Mouse (Mus musculus) myocyte (in vitro differentiated cells): ENCODE results near the gene Armc2. TPM values are rescaled to one million over a fixed set of nuclear protein-coding genes. Genes with fewer than 3 reads are reported as not detected.

ENCODE experiments used
- H3K27me3 ChIP-seq: one replicate; pipeline ENCODE4 v1.6.1; 2011; ENCODE audit not compliant: control insufficient read depth, insufficient read depth, insufficient read length
- H3K36me3 ChIP-seq: one replicate; pipeline ENCODE4 v1.6.1; 2011; ENCODE audit not compliant: control insufficient read depth, insufficient read depth
- H3K4me2 ChIP-seq: one replicate; pipeline ENCODE4 v1.6.1; 2011; ENCODE audit warnings: low read depth, control low read depth
- H3K4me3 ChIP-seq: one replicate; pipeline ENCODE4 v1.5.1; 2011; ENCODE audit warnings: mild to moderate bottlenecking, control low read depth, moderate library complexity
- H3K79me2 ChIP-seq: one replicate; pipeline ENCODE4 v1.6.1; 2011; ENCODE audit not compliant: control insufficient read depth, insufficient read depth
- H3ac ChIP-seq: one replicate; pipeline ENCODE4 v1.6.1; 2011; ENCODE audit not compliant: control insufficient read depth, insufficient read length
- CEBPB ChIP-seq: IDR thresholded peaks from 2 replicates; pipeline ENCODE4 v1.6.1; 2011; ENCODE audit warnings: mild to moderate bottlenecking, moderate library complexity; ENCODE audit not compliant: poor library complexity, insufficient read depth, severe bottlenecking
- E2F4 ChIP-seq: IDR thresholded peaks from one replicate; pipeline ENCODE4 v1.6.1; 2011; ENCODE audit warnings: mild to moderate bottlenecking, control low read depth, moderate library complexity; ENCODE audit not compliant: insufficient read depth
- MAX ChIP-seq: IDR thresholded peaks from one replicate; pipeline ENCODE4 v1.6.1; 2011; ENCODE audit warnings: low read depth, mild to moderate bottlenecking, control low read depth
- MYOD1 ChIP-seq, 3 experiments: IDR thresholded peaks; one replicate each; pipeline ENCODE4 v1.6.1; 2011; ENCODE audit warnings: control low read depth in 2 of 3, low read depth in 2 of 3, mild to moderate bottlenecking in 2 of 3, moderate library complexity in 1 of 3; ENCODE audit not compliant: insufficient read length in 2 of 3, control insufficient read depth in 1 of 3
- MYOG ChIP-seq, 3 experiments: IDR thresholded peaks; one replicate each; pipeline ENCODE4 v1.6.1; 2011; ENCODE audit warnings: control low read depth in 2 of 3, low read depth in 2 of 3, mild to moderate bottlenecking in 2 of 3; ENCODE audit not compliant: insufficient read length in 2 of 3, control insufficient read depth in 1 of 3, insufficient read depth in 1 of 3
- POLR2A ChIP-seq: IDR thresholded peaks from one replicate; pipeline ENCODE4 v1.6.1; 2011; ENCODE audit warnings: low read depth, mild to moderate bottlenecking, control low read depth, moderate library complexity; ENCODE audit not compliant: insufficient read length
- POLR2AphosphoS2 ChIP-seq: IDR thresholded peaks from one replicate; pipeline ENCODE4 v1.6.1; 2011; ENCODE audit warnings: low read depth, control low read depth; ENCODE audit not compliant: insufficient read length
- REST ChIP-seq: IDR thresholded peaks from one replicate; pipeline ENCODE4 v1.6.1; 2011; ENCODE audit warnings: mild to moderate bottlenecking, control low read depth, moderate library complexity; ENCODE audit not compliant: insufficient read depth, insufficient read length
- SRF ChIP-seq: IDR thresholded peaks from one replicate; pipeline ENCODE4 v1.6.1; 2011; ENCODE audit warnings: low read depth; ENCODE audit not compliant: control insufficient read depth, insufficient read length
- TCF12 ChIP-seq: IDR thresholded peaks from one replicate; pipeline ENCODE4 v1.6.1; 2011; ENCODE audit warnings: mild to moderate bottlenecking, control low read depth; ENCODE audit not compliant: poor library complexity, insufficient read depth, severe bottlenecking
- TCF3 ChIP-seq: IDR thresholded peaks from one replicate; pipeline ENCODE4 v1.6.1; 2011; ENCODE audit warnings: low read depth, control low read depth; ENCODE audit not compliant: insufficient read length
- USF1 ChIP-seq: IDR thresholded peaks from one replicate; pipeline ENCODE4 v1.6.1; 2011; ENCODE audit warnings: low read depth, mild to moderate bottlenecking, control low read depth, moderate library complexity
- polyA plus RNA-seq: library from polyadenylated mRNA; unstranded; fragments of >200 nt; fragmentation: generic; extraction: Trizol; gene quantifications from one replicate; pipeline ENCODE4 v1.2.1, GENCODE M21; 2012; ENCODE audit warnings: missing spikeins

Armc2 gene
- polyA plus RNA-seq, 1 experiment, result 0.31 TPM

DNA sequence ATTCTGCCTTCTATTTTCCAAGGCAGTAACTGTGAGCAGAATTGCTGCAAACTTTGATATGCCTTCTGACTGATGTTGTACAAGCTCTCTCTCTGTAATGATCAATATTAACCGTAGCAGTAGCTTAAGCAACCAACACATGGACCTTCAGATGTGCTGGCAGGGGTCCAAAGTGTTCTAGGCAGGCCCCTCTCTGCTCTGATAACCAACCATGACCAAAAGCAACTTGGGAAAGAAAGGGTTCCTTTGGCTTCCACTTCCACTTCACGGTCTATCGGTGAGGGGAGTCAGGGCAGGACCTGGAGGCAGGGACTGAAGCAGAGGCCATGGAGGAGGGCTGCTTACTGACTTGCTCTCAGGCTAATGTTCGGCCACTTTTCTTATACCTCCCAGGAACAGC is 87.3 kb downstream of the Armc2 start:
- H3ac ChIP-seq, result no peak overlapping the region
- no peaks in the 10 kb centered on the region for H3K36me3 ChIP-seq
- TF ChIP-seq MYOD1 (IDR thresholded peaks at IDR 0.05; ENCODE audit: control insufficient read depth in 1 of 3, insufficient read length in 2 of 3, low read depth in 2 of 3), result no peak
- no peak for TF ChIP-seq POLR2AphosphoS2
- TF ChIP-seq TCF12, result no peak
- no peak for TF ChIP-seq POLR2A
- TF ChIP-seq TCF3, result no peak
- no peak for TF ChIP-seq USF1
- TF ChIP-seq SRF, result no peak
- no peak for TF ChIP-seq MAX
- no peak overlapping the region for H3K4me3 ChIP-seq
- H3K79me2 ChIP-seq, result no peaks in the 10 kb centered on the region
- no peak overlapping the region for H3K4me2 ChIP-seq
- peaks cover 5% of the 10 kb centered on the region for H3K27me3 ChIP-seq

DNA sequence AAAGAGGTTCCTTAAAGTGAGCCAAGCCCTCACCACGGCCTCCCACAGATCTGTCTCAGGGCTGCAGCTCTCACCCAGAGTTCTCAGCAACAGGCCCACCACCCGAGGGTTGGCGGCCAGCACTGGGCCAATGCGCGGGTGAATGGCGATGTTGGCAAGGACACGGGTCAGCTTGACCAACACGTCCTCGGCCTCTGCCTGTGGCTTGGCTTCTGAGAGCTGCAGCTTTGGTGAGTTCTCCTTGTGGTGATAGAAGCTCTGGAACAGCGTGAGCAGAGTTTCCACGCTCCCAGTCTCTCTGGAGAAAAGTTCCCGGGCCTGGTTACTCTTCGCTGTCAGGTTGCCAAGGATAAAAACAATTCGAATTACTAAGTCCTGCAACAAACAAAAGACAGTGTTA is 91.5 kb downstream of the Armc2 start:
- Histone ChIP-seq H3K4me2 (no peak overlapping the region), H3K36me3 (no peaks in the 10 kb centered on the region), H3ac (no peak overlapping the region), H3K79me2 (no peaks in the 10 kb centered on the region), H3K27me3 (peaks cover 5% of the 10 kb centered on the region), H3K4me3 (no peak overlapping the region)
- TF ChIP-seq POLR2AphosphoS2 (no peak), MYOG (IDR thresholded peaks at IDR 0.05; ENCODE audit: control insufficient read depth in 1 of 3, insufficient read depth in 1 of 3, insufficient read length in 2 of 3, low read depth in 2 of 3) (no peak), USF1 (no peak), SRF (no peak), POLR2A (no peak), E2F4 (no peak), TCF12 (no peak), MYOD1 (IDR thresholded peaks at IDR 0.05; ENCODE audit: control insufficient read depth in 1 of 3, insufficient read length in 2 of 3, low read depth in 2 of 3) (no peak), CEBPB (no peak), TCF3 (no peak), MAX (no peak), REST (no peak)

DNA sequence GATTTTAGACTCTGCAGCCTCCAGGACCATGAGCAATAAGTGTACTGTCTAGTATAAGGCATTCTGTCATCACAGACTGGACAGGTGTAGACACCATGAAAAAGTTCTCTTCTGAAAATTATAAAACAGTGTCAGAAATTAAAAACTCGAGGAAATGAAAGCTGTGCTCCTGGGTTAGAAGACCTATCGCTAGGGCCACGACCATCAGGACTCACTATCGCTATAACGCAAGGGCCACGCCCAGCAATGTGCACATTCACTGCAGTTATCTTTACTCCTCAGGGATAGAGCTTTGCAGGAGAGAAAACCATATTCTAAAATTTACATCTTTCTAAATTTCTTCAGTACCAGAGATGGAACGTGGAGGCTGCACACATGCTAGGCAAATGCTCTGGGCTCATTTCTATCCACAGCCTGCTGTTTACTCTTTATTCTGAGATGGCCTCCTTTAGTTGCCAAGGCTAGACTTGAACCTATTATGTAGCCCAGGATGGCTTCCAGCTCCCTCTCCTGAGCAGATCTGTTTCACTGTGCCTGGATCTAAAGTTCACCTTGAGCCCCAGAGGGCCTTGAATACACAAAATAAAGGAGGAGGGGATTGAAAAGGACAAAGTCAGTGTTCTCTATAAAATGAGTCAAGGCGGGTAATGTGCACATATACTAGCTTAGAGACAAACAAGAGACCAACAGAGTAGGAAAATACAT is 105.8 kb downstream of the Armc2 start:
- H3K36me3 ChIP-seq, result peaks cover 1% of the 10 kb centered on the region

DNA sequence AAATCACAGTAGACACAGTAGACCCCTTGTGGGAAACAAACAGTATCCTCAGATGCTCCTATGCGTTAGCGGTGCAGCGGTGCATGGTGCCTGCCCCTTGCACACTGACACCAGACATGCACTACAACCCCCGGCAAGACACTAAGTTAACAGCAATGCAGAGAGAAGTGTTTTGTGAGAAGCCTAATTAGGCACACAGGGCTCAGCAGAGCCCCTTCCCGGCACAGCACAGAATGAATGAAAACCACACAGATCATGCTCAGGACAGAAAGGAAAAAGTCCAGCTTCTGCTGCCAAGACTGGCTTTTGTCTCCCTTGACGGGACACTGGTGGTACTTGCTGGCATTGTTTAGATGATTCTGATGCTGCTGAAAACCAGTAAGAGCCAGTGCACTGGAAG is 109.3 kb downstream of the Armc2 start:
- Histone ChIP-seq H3K4me3 (no peak overlapping the region), H3K4me2 (no peak overlapping the region), H3K27me3 (no peaks in the 10 kb centered on the region), H3K36me3 (peaks cover 17% of the 10 kb centered on the region), H3ac (no peak overlapping the region), H3K79me2 (no peaks in the 10 kb centered on the region)
- TF ChIP-seq CEBPB (no peak), POLR2A (no peak), SRF (no peak), MYOD1 (IDR thresholded peaks at IDR 0.05; ENCODE audit: control insufficient read depth in 1 of 3, insufficient read length in 2 of 3, low read depth in 2 of 3) (no peak), TCF3 (no peak), TCF12 (no peak), USF1 (no peak), POLR2AphosphoS2 (no peak), E2F4 (no peak), MAX (no peak), MYOG (IDR thresholded peaks at IDR 0.05; ENCODE audit: control insufficient read depth in 1 of 3, insufficient read depth in 1 of 3, insufficient read length in 2 of 3, low read depth in 2 of 3) (no peak), REST (no peak)

More for the DNA sequence above, 105.8 kb downstream of the Armc2 start:
- H3ac ChIP-seq, result no peak overlapping the region
- no peak overlapping the region for H3K4me3 ChIP-seq
- H3K79me2 ChIP-seq, result no peaks in the 10 kb centered on the region
- no peaks in the 10 kb centered on the region for H3K27me3 ChIP-seq
- TF ChIP-seq TCF12 (no peak), CEBPB (no peak), POLR2AphosphoS2 (no peak), TCF3 (no peak), REST (no peak), MAX (no peak), MYOG (IDR thresholded peaks at IDR 0.05; ENCODE audit: control insufficient read depth in 1 of 3, insufficient read depth in 1 of 3, insufficient read length in 2 of 3, low read depth in 2 of 3) (no peak), E2F4 (no peak), MYOD1 (IDR thresholded peaks at IDR 0.05; ENCODE audit: control insufficient read depth in 1 of 3, insufficient read length in 2 of 3, low read depth in 2 of 3) (no peak)
- H3K4me2 ChIP-seq, result no peak overlapping the region
